Mouse (Mus musculus) intestine, embryonic 16.5 days (tissue): ENCODE measurements at regions not wholly inside any gene's neighbourhood (a gene's known extent, or its start where the extent isn't known, plus 50 kb on each side); places are given as distances from the start of the nearest gene placed in this dataset.

Experiments
- ATAC-seq: fragments of 200-750 bp; cut with Nextera tagmentation; 2 replicates; pipeline ENCODE4 v1.8.0; 2017; ENCODE audit warnings: moderate TSS enrichment, moderate library complexity
- H3K27ac ChIP-seq: fragments of 300-500 bp; sonication (generic); 2 replicates; pipeline ENCODE4 v1.5.1; 2014; ENCODE audit warnings: mild to moderate bottlenecking, low read length
- H3K27me3 ChIP-seq: fragments of 300-500 bp; sonication (generic); replicated peaks from 2 replicates; pipeline ENCODE4 v1.6.1; 2014; ENCODE audit warnings: low read length, control low read depth, mixed read lengths; ENCODE audit not compliant: control insufficient read depth, insufficient read depth
- H3K36me3 ChIP-seq: fragments of 300-500 bp; sonication (generic); 2 replicates; pipeline ENCODE4 v1.6.1; 2014; ENCODE audit warnings: low read length, control low read depth; ENCODE audit not compliant: control insufficient read depth, insufficient read depth
- H3K4me1 ChIP-seq: fragments of 300-500 bp; sonication (generic); 2 replicates; pipeline ENCODE4 v1.6.1; 2014; ENCODE audit warnings: low read length, control low read depth, mixed read lengths; ENCODE audit not compliant: control insufficient read depth, insufficient read depth
- H3K4me2 ChIP-seq: fragments of 300-500 bp; sonication (generic); 2 replicates; pipeline ENCODE4 v1.6.1; 2014; ENCODE audit warnings: low read depth, low read length, control low read depth
- H3K4me3 ChIP-seq: fragments of 300-500 bp; sonication (generic); 2 replicates; pipeline ENCODE4 v1.5.1; 2014; ENCODE audit warnings: mild to moderate bottlenecking, low read length
- H3K9ac ChIP-seq: fragments of 300-500 bp; sonication (generic); 2 replicates; pipeline ENCODE4 v1.6.1; 2014; ENCODE audit warnings: low read depth, low read length
- H3K9me3 ChIP-seq: fragments of 300-500 bp; sonication (generic); 2 replicates; pipeline ENCODE4 v1.6.1; 2016; ENCODE audit warnings: low read length, control low read depth; ENCODE audit not compliant: control insufficient read depth
- WGBS: fragments of 180-500 bp; shearing (Covaris S2); extraction: QIAGEN DNeasy Blood & Tissue Kit; methylation state at CpG from one replicate; pipeline ENCODE4 v1.1.7; 2014; 5-methylcytosine and 5-hydroxymethylcytosine counted together

GRCm38 (mm10) chr1:57666179-57666693 is 107.7 kb upstream of the Spats2l start:
- WGBS: 62% methylated on average over 6 of the region's 6 CpGs
- Histone ChIP-seq H3K27ac (no peak overlapping the region), H3K4me2 (no peak overlapping the region), H3K36me3 (no peaks in the 10 kb centered on the region), H3K9me3 (no peaks in the 10 kb centered on the region), H3K4me1 (no peaks in the 10 kb centered on the region), H3K9ac (no peak overlapping the region), H3K27me3 (no peaks in the 10 kb centered on the region), H3K4me3 (no peak overlapping the region)
- no peak for ATAC-seq

DNA sequence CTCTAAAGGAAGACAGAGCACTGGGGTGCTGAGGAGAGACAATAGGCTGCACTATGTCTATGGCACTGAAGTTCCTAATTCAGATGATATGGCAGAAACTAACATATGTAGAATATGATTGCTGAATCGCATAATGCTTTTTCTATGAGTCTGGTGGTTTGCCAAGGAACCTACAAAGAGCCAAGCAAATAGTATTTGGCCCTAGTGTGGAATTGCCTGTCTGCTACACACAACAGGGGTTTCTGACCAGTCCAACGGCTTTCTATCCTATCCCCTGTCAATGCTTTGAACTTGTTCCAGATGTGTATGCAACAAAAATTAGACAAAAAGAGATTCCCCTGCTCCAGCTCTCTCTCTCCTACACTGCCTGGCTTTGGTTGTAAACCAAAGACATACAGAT is 100.5 kb upstream of the Spats2l start:
- no peaks in the 10 kb centered on the region for H3K36me3 ChIP-seq
- no peaks in the 10 kb centered on the region for H3K9me3 ChIP-seq
- H3K4me2 ChIP-seq: no peak overlapping the region
- H3K27me3 ChIP-seq: no peaks in the 10 kb centered on the region
- 0 out of 2 replicates have a peak, but pooled peaks cover 2% of the 10 kb centered on the region for H3K4me1 ChIP-seq
- WGBS: 61% methylated on average over 2 of the region's 2 CpGs
- H3K9ac ChIP-seq: no peak overlapping the region
- ATAC-seq: no peak
- no peak overlapping the region for H3K27ac ChIP-seq
- H3K4me3 ChIP-seq: no peak overlapping the region

GRCm38 (mm10) chr1:57673957-57674699 is 99.8 kb upstream of the Spats2l start:
- no peaks in the 10 kb centered on the region for H3K27me3 ChIP-seq
- WGBS: 60% methylated on average over 7 of the region's 7 CpGs

GRCm38 (mm10) chr1:57684387-57685162 is 89.4 kb upstream of the Spats2l start:
- no peaks in the 10 kb centered on the region for H3K4me1 ChIP-seq
- no peak overlapping the region for H3K4me3 ChIP-seq
- H3K36me3 ChIP-seq: no peaks in the 10 kb centered on the region
- no peak for ATAC-seq
- 68% methylated on average over 14 of the region's 14 CpGs for WGBS
- no peak overlapping the region for H3K4me2 ChIP-seq
- no peak overlapping the region for H3K27ac ChIP-seq
- 0 out of 2 replicates have a peak, but pooled peaks cover 5% of the 10 kb centered on the region for H3K9me3 ChIP-seq
- H3K9ac ChIP-seq: no peak overlapping the region
- no peaks in the 10 kb centered on the region for H3K27me3 ChIP-seq

More at GRCm38 (mm10) chr1:57673957-57674699, 99.8 kb upstream of the Spats2l start:
- H3K4me2 ChIP-seq: no peak overlapping the region
- no peak overlapping the region for H3K27ac ChIP-seq
- H3K9me3 ChIP-seq: no peaks in the 10 kb centered on the region
- 0 out of 2 replicates have a peak, but pooled peaks cover 2% of the 10 kb centered on the region for H3K4me1 ChIP-seq
- H3K4me3 ChIP-seq: no peak overlapping the region
- H3K9ac ChIP-seq: no peak overlapping the region
- H3K36me3 ChIP-seq: no peaks in the 10 kb centered on the region
- no peak for ATAC-seq

GRCm38 (mm10) chr1:57689253-57689652 is 84.7 kb upstream of the Spats2l start:
- no peaks in the 10 kb centered on the region for H3K4me1 ChIP-seq
- no peaks in the 10 kb centered on the region for H3K36me3 ChIP-seq
- H3K27ac ChIP-seq: no peak overlapping the region
- H3K4me3 ChIP-seq: no peak overlapping the region
- H3K4me2 ChIP-seq: no peak overlapping the region
- ATAC-seq: no peak
- 0 out of 2 replicates have a peak, but pooled peaks cover 5% of the 10 kb centered on the region for H3K9me3 ChIP-seq
- H3K9ac ChIP-seq: no peak overlapping the region
- no peaks in the 10 kb centered on the region for H3K27me3 ChIP-seq

GRCm38 (mm10) chr1:57707906-57708305 is 66.1 kb upstream of the Spats2l start:
- Histone ChIP-seq H3K4me3 (no peak overlapping the region), H3K4me2 (no peak overlapping the region), H3K27ac (no peak overlapping the region), H3K4me1 (no peaks in the 10 kb centered on the region), H3K9me3 (no peaks in the 10 kb centered on the region), H3K27me3 (no peaks in the 10 kb centered on the region), H3K9ac (no peak overlapping the region), H3K36me3 (no peaks in the 10 kb centered on the region)
- 68% methylated on average over 4 of the region's 4 CpGs for WGBS
- no peak for ATAC-seq

GRCm38 (mm10) chr1:57712916-57713503 is 61.0 kb upstream of the Spats2l start:
- no peaks in the 10 kb centered on the region for H3K27me3 ChIP-seq
- ATAC-seq: no peak
- 40% methylated on average over 5 of the region's 5 CpGs for WGBS

DNA sequence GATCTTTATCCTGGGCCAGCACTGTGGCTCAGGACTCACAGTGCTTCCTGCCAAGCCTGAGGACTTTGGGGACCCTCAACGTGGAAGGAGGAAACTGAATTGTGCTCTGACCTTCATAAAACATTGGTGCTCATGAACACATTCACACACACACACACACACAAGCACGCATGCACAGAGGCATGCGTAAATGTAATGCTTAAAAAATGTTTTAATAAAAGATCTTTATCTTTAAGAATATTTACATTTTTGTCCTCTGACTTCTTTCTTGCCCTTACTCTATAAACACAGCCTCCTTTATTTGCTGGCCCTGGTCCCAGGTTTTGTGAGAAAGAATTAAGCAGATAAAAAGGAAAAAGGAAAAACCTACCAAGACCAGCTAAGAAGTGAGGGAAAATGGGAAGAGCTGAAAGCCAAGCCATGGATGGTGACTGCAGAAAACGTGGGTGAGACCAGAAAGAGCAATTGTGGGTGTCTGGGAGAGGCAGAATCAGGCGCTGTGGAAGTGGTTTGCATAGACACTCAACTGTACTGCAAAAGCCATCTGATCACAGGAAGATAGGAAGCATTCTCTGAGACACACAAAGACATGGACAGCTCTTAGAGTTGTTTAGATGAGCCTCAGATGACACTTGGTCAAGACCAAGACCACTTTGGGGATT is 56.7 kb upstream of the Spats2l start:
- Histone ChIP-seq H3K36me3 (no peaks in the 10 kb centered on the region), H3K9ac (no peak overlapping the region), H3K4me1 (peaks cover 4% of the 10 kb centered on the region; the same call in 1 of the 2 replicates), H3K9me3 (no peaks in the 10 kb centered on the region), H3K27me3 (no peaks in the 10 kb centered on the region), H3K4me2 (no peak overlapping the region), H3K27ac (peak overlapping the region; percentile 59), H3K4me3 (no peak overlapping the region)
- ATAC-seq: peak; percentile 42; the same call in 1 of the 2 replicates
- 45% methylated on average over 5 of the region's 5 CpGs for WGBS

More at GRCm38 (mm10) chr1:57712916-57713503, 61.0 kb upstream of the Spats2l start:
- Histone ChIP-seq H3K9me3 (no peaks in the 10 kb centered on the region), H3K27ac (no peak overlapping the region), H3K36me3 (no peaks in the 10 kb centered on the region), H3K9ac (no peak overlapping the region), H3K4me1 (peaks cover 4% of the 10 kb centered on the region; the same call in 1 of the 2 replicates), H3K4me2 (no peak overlapping the region), H3K4me3 (no peak overlapping the region)

DNA sequence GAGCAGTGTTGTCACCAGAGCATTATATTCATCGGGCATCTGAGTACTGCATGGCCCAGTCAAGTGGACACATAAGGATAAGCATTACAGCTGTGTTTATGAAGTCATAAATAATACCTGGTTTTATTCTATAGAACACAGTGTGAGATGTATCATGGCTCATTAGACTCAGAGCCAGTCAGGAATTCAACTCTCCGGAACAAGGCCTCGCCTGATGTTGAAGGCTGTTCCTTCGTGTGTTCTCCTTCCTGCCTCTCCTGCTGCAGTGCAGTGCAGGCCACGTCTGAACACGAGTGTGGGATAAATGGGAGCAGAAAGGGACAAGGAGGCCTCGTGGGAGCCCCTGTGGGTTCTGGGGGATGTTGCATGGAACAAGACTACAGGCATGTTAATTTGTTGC is 55.6 kb upstream of the Spats2l start:
- 68% methylated on average over 7 of the region's 7 CpGs for WGBS
- ATAC-seq: no peak
- no peak overlapping the region for H3K4me3 ChIP-seq
- peaks cover 4% of the 10 kb centered on the region; the same call in 1 of the 2 replicates for H3K4me1 ChIP-seq
- no peak overlapping the region for H3K27ac ChIP-seq
- H3K36me3 ChIP-seq: no peaks in the 10 kb centered on the region
- H3K9ac ChIP-seq: no peak overlapping the region
- H3K9me3 ChIP-seq: no peaks in the 10 kb centered on the region
- no peak overlapping the region for H3K4me2 ChIP-seq
- H3K27me3 ChIP-seq: no peaks in the 10 kb centered on the region
